Mouse (Mus musculus): ENCODE measurements around the gene Efemp2. TPM values are rescaled to one million over a fixed set of nuclear protein-coding genes. Genes with fewer than 3 reads are reported as not detected.
A peak's percentile ranks its signal among the peaks of the same experiment; 100 is the strongest.

Gene Efemp2
- polyA plus RNA-seq, 3 experiments from 2014 or later: 2.9 to 4.3 (median 3.8) TPM

- ATAC-seq: no peak
Observed at GRCm38 (mm10) chr19:5455037-5455436, 18.7 kb upstream of the Efemp2 start.

- no peak for ATAC-seq
Observed at GRCm38 (mm10) chr19:5455568-5455967, 18.2 kb upstream of the Efemp2 start.

- no peak for ATAC-seq
Observed at GRCm38 (mm10) chr19:5456241-5456921, 17.4 kb upstream of the Efemp2 start.

DNA sequence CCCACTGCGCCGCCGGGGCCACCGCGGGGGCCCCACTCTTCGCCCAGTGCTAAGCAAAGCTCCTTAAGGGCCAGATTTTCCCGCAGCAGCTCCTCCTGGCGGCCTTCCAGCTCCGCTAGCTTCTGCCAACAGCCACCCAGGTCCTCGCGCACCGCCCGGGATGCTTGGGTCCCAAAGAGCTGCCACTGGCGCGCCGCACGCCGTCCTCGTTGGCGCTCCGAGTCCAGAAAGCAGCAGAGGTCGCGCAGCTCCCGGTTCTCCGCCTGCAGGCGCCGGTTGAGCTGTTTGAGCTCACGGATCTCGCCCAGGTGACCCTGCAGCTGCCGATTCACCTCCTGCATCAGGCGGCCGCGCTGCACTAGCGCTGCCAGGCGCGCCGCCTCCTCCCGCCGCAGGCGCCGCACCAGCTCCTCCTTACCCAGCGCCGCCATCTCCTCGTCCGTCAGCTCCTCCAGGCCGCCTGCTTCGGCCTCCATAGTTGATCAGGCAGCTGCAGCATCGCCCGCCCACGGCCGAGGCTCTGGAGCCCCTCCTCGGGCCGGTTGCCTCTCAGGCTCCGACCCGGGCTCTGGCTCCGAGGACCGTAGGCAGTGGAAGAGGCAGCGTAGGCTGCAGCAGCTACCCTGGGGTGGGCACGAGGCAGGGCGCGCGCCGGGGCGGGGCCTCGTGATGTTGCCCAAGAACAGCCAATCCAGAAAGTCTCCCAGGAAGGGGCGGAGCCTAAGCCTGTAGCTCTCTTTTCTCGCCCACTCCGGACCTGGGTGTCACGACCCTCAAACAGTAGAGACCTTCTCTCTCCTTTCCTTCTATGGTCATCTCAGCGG lies 16.6 kb upstream of the Efemp2 start:
- peak; percentile 90 for ATAC-seq

- ATAC-seq: peak; percentile 7
Observed at GRCm38 (mm10) chr19:5457746-5458442, 15.9 kb upstream of the Efemp2 start, which contains the start of gene Ccdc85b. Gene Ccdc85b (minus strand): TSS chr19:5457894.

DNA sequence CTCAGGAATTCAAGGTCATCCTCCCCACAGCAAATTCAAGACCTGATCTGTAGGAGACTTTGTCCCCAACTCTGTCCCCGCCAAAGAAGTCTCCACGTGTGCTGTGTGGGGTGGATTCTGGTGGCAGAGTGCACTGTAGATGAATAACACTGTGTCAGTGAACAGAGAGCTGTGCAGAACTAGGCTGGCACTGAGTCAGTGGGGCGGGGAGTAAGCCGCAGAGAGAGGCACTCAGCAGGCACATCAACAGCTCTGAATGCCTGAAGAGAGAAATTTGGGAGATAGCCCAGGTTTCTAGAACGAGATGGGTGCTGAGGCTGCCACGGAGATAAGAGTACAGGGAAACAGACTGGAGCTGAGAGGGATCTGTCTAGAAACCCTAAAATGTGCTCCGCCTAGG lies 14.7 kb upstream of the Efemp2 start:
- no peak for ATAC-seq

DNA sequence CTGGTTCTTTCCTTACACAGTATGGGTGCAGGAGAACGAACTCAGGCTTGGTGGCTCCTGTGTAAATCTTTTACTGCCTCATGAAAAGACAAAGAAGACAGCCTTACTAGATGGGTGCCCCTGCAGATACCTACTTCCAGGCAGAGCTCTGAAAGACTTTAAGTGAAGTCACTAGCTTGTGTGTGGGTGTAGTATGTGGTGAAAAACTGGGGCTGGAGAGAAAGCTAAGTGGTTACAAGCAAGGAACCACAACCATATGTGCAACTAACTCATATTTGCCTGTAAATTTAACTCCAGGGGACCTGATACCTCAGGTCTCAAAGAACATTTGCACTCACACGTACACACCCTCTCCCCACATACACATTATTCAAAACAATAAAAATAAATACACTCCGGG lies 13.9 kb upstream of the Efemp2 start:
- ATAC-seq: no peak

DNA sequence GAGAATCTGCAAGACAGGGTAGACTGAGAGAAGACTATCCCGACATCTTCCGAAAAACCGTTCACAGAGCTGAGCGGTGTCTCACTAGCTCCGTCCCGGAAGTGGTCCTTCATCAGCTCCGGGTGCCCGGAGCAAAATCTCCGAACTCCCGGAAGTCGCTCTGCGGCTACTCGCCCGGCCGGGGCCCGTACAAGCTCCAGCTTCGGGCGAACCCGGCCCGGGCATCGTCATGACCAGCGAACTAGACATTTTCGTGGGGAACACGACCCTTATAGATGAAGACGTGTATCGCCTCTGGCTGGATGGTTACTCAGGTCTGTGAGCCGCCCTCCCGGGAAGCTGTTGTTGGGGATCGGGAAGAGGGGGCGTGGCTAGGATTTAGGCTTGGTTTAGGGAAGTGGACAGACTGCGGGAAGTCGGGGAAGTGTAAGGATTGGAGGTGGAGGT lies 13.3 kb upstream of the Efemp2 start, which contains the start of gene Fibp:
Fibp (plus strand) TSS at position 151 of the 447 bp plus-strand sequence.
- peak; percentile 60 for ATAC-seq

- no peak for ATAC-seq
Observed at GRCm38 (mm10) chr19:5461411-5461810, 12.3 kb upstream of the Efemp2 start.

DNA sequence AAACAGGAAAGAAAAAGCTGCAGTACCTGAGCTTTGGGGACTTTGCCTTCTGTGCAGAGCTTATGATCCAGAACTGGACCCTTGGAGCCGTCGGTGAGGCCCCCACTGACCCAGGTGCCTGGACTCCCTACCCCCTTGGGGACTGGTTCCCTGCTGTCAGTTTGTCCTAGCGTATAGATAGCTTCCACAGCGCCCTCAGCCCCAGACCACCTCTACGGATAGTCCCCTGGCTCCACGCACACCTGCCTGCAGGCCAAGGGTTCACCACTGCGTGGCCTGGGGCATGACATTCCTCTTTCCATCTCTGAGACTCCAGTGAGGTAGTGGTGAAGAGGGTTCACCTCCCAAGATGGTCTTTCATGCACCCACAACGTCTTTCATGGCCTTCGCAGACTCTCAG lies 10.5 kb upstream of the Efemp2 start:
- no peak for ATAC-seq

DNA sequence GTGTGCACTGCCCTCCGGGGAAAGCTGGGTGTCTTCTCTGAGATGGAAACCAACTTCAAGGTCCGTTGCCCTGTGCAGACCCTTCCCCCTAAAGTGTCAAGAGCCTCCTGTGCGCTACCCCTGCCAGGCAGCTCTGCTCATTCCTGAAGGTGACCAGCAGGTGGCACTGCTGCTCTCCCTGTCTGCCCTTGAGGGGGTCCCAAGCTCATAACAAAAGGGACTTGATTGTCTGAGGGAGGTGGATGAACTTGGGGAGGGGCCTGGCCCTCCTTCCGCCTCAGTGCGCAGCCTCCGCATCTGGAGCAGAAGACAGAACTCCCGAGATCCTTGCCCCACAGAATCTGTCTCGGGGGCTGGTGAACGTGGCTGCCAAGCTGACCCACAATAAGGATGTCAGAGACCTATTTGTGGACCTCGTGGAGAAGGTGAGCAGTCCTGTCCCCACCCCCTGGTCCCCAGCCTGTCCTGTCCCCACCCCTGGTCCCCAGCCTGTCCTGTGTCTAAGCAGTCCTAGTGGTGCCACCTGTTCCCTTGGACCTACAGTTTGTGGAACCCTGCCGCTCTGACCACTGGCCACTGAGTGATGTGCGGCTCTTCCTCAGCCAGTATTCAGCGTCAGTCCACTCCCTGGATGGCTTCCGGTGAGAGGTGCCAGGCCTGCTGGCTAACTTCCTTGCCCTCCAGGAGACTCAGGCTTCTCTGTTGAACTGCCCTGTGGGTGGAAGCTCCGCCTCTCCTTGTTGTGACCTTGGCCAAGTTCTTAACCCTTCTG lies 9.8 kb upstream of the Efemp2 start:
- no peak for ATAC-seq

DNA sequence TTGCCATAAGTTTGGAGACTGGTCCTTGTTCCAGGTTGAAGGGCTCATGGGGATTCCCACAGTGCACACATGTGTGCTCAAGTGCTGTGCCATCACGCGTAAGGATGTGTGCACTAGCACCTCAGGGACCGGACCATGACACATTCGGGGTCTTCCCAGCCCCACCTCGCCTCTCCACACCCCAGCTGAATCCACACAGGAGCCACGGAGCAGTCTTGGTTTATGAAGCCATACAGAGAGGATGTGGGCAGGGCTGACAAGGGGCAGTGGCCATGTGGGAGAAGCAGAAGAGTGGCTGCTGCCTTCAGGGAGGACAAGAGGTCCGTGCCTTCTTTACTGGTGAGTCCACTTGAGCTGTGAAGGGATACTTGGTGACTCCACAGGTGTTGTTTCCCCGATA lies 8.7 kb upstream of the Efemp2 start:
- no peak for ATAC-seq

DNA sequence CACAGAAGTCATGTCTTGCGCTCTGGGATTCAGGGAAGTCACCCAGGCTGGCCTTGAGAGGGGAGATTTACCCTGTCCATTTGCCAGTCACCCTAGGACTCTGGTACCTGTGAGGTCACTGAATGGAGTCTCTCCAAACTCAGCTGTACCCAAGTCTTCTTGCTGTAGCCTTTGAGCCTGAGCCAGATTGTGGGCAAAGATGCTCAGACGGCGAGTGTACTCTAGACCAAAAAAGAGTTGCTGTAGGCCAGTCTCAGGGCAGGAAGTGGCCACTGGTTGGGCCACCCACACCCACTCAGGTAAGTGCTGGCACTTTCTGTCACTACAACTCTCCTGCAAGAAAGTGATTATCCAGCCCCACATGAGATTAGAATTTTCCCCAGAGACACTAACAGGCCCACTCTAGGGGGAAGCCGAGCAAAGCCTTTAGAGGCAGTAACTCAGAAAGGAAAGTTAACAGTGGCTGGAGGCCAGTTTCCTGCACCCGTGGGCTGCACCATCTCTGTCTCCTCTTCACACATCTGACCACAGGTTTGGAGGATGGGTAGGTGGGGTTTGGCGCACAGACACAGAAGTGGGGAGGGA lies 6.7 kb upstream of the Efemp2 start:
- no peak for ATAC-seq

GRCm38 (mm10) chr19:5468374-5468773 lies 5.4 kb upstream of the Efemp2 start, which contains the start of gene Ctsw:
Gene Ctsw (minus strand): TSS chr19:5468507.
- ATAC-seq: peak; percentile 87

GRCm38 (mm10) chr19:5471846-5472245 lies 1.9 kb upstream of the Efemp2 start:
- no peak for ATAC-seq

DNA sequence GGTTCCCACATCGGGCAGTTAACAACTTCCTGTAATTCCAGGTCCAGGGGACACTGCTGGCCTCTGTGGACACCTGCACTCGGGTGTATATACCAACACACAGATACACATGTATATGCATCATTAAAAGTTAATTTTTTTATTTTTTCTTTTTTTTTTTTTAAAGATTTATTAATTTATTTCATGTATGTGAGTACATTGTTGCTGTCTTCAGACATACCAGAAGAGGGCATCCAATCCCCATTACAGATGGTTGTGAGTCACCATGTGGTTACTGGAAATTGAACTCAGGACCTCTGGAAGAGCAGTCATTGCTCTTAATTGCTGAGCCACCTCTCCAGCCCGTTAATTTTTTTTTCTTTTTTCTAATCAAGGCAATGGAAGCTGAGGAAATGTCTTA lies 897 bp upstream of the Efemp2 start:
- ATAC-seq: no peak

DNA sequence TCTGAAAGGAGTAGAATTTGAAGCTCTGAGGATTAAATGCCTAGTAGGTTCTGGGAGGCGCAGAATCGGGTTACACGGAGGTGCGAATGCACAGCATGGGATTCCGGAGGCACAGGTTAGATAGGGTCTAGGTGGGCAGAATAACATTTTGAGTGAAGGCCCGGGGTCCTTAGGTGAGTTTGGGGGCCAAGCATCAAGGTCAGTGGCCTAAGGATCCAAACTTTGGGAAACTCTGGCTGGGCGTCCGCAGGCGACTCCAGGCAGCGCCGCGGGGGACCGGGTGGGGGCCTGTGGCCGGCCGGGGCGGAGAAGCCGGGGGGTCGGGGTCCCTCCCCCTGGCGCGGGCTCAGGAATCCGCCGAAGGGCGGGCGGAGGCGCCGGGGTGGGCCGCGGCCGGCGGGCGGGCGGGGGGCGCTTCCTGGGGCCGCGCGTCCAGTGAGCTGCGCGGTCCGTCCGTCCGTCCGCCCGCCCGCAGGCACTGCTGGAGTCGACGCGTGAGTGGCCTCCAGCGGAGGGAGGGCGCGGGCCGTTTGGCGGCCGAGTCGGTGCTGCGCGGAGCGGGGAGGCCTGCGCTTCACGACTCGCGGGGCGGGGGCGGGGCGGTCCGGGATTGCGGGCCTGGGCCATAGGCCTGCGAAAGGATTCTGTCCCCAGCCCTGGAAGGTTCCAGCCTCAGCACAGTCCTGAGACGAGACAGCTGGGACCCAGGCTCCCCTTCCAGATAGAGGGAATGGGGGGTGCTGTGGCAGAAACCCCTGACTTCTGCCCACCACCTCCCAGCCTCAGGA lies 721 bp downstream of the Efemp2 start:
- ATAC-seq: no peak

DNA sequence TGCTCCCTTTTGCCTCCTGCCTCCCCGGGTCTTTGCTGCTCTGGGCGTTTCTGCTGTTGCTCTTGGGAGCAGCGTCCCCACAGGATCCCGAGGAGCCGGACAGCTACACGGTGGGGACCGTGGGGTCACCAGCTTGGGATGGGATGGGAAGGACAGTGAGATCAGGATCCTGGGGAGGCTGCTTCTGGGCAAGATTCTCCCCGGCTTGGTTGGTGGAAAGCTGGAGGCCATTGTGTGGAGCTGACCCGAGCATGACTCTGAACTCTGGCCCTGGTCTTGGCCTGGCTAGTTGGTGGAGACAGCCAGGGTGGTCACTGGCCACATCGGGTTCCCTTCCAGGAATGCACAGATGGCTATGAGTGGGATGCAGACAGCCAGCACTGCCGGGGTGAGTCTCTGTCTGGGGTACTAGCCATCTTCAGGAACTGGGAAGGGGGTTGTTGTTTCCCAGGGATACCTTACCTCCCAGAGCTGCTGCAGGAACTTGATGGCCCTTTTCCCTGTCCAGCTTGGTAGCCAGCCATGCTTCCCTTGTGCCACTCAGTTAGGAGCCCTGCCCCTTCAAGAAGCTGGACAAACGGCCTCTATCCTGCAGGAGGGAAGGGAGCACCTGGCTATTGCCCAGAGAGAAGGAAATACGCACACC lies 1.4 kb downstream of the Efemp2 start:
- ATAC-seq: no peak

DNA sequence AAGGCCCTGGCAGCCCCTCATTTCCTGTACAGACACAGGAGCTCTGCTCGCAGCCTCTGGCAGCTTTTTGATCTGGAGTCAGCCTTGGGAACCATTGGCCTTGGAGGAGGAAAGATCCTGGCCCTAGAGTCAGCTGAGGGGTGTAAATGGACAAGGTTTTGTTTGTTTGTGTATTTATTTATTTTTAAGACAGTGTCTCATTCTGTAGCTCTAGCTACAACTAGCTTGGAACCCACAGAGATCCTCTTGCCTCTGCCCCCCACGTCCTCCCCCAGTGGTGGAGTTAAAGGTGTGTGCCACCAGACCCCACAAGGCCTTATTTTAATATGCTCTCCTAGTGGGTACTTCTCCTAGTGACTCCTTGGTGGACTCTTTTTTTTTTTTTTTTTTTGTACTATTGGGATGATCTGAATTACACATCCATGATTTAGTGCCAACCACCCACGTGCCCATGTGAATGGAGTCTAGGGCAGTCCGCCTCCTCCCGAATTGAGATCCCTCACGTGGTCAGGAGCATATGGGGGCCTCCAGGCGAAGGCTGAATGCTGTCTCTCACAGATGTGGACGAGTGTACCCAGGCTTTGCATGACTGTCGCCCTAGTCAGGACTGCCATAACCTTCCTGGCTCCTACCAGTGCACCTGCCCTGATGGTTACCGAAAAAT lies 3.4 kb downstream of the Efemp2 start:
- no peak for ATAC-seq

- ATAC-seq: no peak
Observed at GRCm38 (mm10) chr19:5477668-5478300, 4.0 kb downstream of the Efemp2 start.

Measured in inflammation-experienced regulatory T-cells, adult 6 months (primary cell).